Mouse (Mus musculus) left cerebral cortex, postnatal 36 days (tissue): ENCODE results near the gene 2210010C04Rik. TPM values are rescaled to one million over a fixed set of nuclear protein-coding genes. Genes with fewer than 3 reads are reported as not detected.

Source experiments
- DNase-seq, 2 experiments: peaks; one replicate each; pipeline ENCODE4 v3.0.0; 2021 to 2022; ENCODE audit warnings: low spot score in 2 of 2, mixed read lengths in 1 of 2
- intact Hi-C: fragments of 180-260 bp; cut with DNase I; formaldehyde crosslinking; loops from one replicate; pipeline ENCODE4 v1.15.1; 2025
- total RNA-seq, 2 experiments: library from RNA; stranded (reverse); gene quantifications; 2 replicates each; pipeline ENCODE4 v1.2.3; 2021

2210010C04Rik gene
- total RNA-seq: not detected

DNA sequence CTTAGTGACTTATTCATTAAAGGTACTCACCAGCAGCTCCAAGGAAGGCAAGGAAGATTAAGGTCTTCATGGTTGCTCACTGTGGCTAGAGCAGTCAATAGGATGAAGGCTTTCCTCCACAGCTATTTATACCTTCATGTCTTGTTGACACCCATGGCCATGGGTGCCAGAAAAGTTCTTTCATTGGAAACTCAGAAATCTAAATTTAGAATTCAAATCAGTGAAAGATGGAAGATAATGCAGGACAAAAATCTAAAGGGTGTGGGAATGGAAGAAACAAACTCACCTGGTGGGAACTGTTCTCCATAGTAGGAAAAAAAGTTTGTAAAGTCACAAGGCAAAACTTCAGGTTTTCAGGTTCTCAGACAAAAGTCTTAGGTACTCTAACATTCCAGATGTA, at the start of gene 2210010C04Rik:
2210010C04Rik (minus strand) TSS at position 101 of the 400 bp plus-strand sequence.
- no peak for DNase-seq
- intact Hi-C loops: no loop called here

DNA sequence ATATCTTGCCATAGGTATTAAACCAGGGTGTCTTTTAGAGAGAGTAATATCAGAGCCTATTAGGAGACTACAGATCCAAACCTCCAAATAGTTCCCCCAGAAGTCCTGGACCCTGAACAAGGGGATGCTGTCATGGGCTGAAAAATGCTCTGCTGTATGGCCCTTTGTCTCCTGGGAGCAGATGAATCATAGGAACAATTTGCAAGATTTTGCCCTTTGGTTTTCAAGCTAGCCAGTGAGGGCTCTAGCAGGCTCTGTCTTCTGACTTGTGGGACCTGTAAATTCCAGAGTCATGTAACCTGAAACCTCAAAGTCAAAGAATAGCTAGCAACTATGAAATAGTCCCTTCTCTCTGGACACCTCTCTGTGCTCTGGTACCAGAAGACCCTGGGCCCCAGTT, 44.8 kb upstream of the 2210010C04Rik start:
- no peak for DNase-seq
- intact Hi-C loops: no loop called here

DNA sequence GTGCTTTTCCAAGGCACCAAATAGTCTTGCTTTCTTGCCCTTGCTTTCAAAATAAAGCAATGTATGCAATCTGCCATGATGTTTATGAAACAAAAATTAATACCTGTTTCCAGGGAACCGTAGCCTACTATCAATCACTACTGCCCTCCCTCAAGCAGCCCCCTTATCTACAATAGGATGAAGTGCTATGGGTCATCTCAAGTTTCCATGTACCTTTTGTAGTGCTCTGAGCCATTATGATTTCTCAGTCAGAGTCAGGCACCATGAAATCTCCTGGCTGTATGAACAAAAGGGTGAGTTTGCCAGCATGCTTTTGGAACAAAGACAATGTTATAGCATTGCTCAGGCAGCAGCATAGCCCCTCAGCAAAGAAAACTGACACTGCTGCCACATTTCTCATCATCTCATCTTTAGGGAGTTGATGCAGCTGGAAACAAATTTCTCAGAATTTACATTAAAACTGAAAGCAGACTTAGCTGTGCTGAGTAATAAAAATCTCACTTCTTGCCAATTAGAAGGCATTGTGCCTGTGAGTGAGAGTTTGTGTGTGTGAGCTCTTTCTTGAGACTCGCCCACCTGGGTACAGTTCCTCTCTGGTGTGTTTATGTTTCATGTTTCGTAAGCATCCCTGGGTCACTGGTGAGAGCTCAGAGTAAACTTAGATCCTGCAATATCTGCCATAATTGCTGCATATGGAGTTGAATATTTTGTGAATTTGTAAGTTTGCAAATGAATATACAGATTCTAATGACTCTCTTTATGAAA, 43.4 kb upstream of the 2210010C04Rik start:
- intact Hi-C loops: no loop called here
- DNase-seq: no peak

DNA sequence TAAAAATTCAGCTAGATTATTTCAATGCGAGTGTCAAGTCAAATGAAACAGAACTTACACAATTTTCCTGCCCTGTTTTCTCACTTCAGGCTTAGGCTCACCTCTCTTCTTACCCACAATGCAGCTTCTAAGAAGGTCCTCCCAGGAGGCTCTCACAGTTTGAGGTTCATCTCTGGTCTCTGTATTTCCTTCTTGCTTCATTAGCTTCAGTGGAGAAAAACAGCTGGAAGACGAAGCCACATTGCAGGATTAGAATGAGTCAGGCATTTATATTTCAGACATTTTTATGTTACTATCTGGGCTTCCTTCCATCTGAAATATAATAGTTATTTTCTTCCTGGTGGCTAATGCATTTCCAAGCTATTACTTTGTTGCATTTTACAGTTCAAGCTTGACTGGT, 40.4 kb upstream of the 2210010C04Rik start:
- no peak for DNase-seq
- intact Hi-C loops: no loop called here

DNA sequence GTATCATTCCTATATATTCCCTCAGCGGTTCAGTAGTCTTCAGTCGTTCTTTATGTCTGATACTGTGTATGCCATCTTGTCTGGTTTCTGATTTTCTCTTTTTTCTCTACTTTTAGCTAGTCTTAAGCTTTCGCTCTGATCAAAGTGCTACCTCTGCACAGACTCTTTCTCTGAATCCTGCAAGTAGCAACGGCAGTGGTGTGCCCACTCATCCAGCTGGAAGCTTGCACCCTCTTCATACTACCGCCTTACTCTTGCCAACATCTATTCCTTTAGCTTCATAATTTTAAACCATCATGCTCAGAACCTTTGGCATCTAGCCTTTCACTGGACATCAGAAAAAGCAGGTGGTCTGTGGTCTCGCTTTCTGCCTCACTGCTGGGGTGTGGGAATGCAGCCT, 28.0 kb upstream of the 2210010C04Rik start:
- DNase-seq: no peak
- intact Hi-C loops: no loop called here

DNA sequence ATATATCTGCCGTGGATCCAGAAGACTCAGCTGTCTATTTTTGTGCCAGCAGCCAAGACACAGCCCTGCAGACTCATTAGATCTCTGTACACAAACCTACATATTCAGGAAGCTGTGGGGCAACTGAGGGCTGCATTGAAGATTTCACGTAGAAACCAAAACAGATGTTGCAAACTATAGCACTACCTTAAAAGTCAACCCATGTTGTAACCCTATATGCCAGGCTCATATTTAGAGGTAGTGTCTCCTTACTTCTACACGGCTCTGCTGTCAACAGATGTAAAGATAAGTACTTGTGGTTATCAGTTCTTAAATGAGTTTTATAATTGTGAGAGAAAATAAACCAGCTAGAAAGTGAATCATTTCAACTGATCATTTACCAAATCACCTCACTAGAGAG, 27.4 kb upstream of the 2210010C04Rik start:
- no peak for DNase-seq
- intact Hi-C loops: no loop called here

DNA sequence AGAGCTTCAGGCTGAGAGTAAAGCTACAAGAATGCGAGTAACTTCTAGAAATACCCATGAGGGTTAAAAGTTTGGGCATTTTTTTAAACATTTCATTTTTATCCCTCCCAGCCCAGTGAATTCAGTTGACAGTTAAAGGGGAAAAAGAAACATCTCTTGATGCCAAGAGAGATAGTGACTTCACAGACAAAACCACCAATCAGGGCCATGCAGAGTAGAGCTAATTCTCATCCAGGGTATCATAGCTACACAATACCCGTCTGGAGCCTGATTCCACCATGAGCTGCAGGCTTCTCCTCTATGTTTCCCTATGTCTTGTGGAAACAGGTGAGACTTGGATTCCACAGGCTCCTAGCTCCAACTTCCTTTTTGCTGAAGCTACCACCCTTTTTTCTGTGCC, 26.8 kb upstream of the 2210010C04Rik start:
- intact Hi-C loops: no loop called here
- DNase-seq: no peak

DNA sequence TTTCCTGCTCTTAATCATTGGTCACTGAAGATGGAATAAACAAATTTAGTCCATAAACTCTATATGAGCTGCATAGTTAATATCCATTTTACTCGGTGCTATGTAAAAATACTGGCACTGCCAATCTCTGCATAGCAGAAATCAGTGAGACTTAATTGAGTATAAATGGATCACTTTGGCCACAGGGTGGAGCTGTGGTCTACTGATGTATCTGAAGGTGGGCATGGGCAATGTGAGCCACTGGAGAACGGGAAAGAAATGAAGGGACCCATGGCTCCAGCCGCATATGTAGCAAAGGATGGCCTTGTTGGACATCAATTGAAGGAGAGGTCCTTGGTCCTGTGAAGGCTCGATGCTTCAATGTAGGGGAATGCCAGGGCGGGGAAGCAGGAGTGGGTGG, 25.8 kb upstream of the 2210010C04Rik start:
- DNase-seq: no peak

DNA sequence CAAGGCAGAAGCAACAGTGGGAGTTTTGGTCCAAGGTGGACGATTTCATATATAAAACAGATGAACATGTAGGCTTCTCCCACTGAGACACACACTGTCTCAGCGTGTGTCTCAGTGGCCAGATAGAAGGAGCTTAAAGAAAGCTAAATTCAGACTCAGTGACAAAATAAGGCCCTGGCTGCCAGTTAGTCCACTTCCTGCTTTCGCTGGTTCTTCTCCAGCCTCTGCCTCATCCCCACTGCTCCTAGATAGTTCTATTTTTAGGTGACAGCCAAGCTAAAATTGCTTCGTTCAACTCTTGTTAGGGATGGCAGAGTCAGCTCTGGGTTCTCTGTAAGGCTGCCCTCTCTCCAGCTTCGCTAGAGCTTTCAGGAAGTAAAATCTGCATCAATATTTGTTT, 22.3 kb upstream of the 2210010C04Rik start:
- intact Hi-C loops: no loop called here
- peak in 1 of 2 experiments; percentile 41 for DNase-seq

More for the DNA sequence above, 25.8 kb upstream of the 2210010C04Rik start:
- intact Hi-C loops: no loop called here

DNA sequence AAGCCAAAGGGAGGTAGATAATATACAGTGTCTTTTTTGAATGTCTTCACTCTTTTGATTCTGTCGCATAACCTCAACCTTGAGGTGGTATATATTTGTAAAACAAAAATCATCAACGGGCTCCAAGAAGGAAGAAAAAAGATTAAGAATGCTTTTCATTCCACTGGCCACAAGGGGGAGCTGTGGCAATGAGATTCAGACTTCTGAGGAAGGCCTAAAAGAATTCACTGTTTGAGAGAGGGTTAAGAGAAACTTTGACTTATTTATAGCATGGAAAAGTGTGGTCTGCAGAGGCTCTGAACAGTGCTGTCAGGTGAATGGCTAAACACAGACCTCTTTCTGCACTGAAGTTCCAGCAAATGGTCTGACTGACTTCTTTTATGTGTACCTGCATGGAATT, 20.3 kb upstream of the 2210010C04Rik start:
- no peak for DNase-seq
- intact Hi-C loops: no loop called here

DNA sequence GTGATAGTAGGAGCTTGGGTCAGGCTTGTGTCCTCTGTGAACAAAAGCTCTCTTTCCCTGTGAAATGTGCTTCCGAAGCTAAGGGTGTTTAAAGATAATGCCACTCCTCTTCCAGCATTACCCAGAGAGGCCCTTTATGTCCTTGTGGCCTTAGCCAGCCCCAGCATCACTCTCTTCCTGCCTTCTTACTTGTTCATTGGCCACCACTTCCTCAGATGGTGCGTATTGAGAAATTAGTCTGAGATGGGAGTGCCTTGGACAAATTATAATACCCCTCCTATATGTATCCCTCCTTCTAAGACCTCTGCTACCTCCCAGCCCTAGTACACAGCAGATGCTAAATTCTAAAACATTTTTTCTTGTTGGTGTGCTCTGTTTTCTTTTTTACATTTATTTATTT, 19.1 kb upstream of the 2210010C04Rik start:
- DNase-seq: no peak
- intact Hi-C loops: no loop called here

DNA sequence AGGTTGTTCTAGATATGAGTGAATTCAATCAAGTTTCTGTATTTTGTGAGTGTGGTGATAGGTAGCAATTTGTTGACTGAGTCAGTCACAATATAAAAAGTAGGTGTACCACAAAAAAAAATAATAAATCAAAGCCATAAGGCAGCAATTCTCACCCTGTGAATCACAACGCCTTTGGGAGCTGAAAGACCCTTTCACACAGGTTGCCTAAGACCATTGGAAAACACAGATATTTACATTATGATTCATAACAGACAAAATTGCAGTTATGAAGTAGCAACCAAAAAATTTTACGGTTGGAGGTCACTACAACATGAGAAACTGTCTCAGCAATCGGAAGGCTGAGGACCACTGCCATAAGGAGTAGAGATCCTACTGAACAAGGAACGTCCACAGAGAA, 16.5 kb upstream of the 2210010C04Rik start:
- intact Hi-C loops: no loop called here
- no peak for DNase-seq

DNA sequence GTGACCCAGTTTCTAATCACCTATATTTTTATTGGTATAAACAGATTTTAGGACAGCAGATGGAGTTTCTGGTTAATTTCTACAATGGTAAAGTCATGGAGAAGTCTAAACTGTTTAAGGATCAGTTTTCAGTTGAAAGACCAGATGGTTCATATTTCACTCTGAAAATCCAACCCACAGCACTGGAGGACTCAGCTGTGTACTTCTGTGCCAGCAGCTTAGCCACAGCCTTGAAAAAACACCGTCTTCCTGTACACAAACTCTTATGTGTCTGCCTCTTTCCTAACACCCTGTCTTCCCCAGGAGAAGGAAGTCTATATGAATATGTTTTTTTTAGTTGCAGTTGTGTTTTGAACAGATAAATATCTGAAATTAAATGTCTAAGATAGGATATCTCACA, 13.3 kb upstream of the 2210010C04Rik start:
- no peak for DNase-seq
- intact Hi-C loops: no loop called here

DNA sequence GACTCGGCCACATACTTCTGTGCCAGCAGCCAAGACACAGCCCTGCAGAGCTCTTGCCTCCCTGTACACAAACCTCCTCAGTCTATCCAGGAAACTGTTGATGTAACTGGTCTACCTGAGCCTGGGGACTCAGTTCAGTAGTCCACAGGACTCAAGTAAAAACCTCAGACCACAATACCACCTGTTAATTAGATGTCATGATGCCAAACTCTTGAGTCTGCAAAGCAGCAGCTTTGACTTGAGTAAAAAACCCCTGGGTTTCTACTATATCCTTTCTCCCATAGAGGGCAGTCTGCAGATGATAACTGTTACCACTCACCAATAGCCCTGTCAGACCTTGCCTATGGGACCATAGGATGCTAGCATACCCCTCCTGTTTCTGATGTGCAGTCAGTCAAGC, 12.7 kb upstream of the 2210010C04Rik start:
- intact Hi-C loops: no loop called here
- no peak for DNase-seq

DNA sequence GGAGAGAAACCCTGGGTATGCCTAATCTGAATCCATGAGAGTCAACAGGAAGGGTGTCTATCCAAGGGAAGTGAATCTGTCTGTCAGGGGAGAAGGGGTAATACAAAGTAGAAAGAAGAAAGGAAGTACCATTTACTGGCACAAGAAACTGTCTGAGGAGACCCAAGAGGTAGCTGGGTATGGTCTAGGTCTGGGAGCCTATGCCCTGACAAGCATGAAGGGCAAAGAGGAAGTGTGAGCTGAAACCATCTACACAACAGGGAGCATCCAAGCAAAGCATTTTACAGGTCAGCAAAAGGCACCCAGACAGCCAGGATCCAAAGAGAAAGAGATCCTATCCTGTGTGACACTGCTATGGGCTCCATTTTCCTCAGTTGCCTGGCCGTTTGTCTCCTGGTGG, 11.9 kb upstream of the 2210010C04Rik start:
- DNase-seq: no peak
- intact Hi-C loops: no loop called here

DNA sequence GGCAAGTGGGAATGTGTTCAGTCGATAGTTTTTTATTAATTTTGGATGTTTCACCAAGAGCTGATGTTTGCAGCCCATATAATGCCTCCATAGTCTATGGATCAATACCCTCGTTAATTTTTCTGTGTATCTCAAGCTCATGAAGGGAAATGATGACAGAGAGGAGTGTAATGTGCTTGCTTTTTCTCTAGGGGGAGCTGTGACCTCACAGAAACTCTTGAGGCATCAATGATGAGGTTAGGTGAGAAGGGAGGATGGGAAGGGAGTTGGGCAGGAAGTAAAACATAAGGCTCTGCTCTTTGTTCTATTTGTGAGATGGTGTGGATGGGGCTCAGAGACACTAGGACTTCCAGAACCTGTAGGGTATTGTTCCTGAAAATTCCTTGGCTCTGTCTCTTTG, 11.2 kb upstream of the 2210010C04Rik start:
- no peak for DNase-seq
- intact Hi-C loops: no loop called here

DNA sequence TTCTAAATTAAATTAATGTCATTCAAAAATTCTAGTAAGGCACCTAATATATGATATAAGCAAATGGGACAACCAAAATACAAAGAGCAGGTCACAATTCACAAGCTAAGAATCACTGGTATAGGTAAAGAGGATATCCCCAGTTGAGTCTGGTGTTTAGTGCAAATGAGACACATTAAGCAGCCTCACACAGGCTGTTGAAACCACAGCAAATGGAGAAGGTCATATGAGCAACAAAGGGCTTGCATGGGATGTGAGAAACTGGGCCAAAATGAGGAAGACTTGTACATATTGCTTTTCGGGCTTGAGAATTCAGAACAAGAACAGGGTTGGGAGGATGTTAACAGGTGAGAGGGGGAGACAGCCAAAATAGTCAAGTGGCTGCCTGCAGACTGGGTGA, 9.4 kb upstream of the 2210010C04Rik start:
- DNase-seq: no peak
- intact Hi-C loops: no loop called here

DNA sequence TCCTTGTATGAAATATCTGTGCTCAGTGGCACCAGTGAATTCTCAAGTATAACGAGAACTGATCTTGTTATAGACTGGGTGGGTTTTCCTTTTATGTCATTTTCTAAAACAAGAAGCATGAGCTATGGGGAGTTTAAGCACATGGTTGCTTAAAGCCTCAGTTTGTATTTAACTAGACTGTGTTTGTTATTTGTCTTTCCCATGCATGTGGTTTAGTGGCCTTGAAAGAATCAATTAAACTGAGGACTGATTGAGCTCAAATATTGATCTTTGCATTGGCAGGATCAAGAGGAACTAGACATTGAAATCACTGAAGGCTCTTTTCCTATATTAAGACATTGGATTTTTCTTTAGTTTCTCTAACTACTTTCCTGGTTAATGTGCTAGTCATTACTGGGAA, 9.0 kb upstream of the 2210010C04Rik start:
- intact Hi-C loops: no loop called here

DNA sequence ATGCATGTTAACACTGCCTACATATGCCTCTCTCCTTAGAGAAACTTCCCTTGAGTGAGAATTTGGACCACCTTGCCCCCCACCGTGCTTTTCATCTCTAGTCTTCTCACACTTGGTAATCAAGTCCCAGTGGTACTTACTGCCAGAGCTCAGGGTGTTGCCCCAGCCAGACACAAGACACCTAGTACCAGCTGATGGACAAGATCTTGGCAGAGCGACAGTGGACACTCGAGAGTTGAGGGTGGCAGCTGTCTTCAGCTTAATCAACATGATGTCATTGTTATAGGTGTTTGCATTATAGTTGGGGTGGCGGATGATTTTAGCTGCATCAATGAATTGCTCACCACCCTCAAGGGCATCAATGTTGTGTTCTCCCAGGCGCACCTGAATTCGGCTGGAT, 2.5 kb downstream of the 2210010C04Rik start:
- intact Hi-C loops: no loop called here
- peak in 1 of 2 experiments; percentile 23 for DNase-seq

More for the DNA sequence above, 9.0 kb upstream of the 2210010C04Rik start:
- DNase-seq: no peak

DNA sequence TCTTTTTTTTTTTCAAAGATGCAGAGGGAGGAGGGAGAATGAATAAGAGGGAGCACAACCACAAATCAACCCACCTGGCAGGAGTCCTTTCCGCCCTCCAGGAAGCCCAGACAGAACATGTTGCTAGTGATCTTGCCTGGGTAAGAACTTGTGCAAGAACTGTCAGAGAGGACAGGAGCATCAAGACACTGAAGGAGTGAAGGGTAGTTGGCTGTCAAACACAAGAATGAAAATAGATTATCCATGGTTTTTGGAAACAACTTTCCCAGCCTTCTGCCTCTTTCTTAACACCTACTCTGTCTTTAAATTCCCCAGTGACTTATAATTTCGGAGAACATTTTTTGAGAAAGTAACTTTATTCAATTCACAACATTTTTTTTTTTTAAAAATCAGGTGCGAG, 3.1 kb downstream of the 2210010C04Rik start:
- DNase-seq: no peak
- intact Hi-C loops: no loop called here

DNA sequence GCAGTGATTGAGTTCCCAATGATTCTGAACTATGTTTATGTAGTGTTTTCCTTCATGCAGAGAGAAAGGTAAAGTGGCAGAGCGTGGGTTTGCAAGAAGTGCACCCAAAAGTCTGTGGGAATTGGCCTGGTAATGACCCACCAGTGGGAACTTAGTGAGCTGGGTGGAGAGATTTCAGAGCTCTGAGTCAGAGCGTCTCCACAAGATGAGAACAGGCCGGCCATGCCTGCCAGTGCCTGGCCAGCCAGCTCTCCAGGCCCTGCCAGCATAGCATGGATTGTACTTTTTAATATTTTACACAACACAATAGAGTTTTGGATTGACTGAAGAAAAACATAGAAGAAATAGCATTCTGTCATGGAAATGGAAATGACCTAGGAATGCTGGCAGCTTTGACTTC, 4.5 kb downstream of the 2210010C04Rik start:
- intact Hi-C loops: no loop called here
- DNase-seq: no peak

DNA sequence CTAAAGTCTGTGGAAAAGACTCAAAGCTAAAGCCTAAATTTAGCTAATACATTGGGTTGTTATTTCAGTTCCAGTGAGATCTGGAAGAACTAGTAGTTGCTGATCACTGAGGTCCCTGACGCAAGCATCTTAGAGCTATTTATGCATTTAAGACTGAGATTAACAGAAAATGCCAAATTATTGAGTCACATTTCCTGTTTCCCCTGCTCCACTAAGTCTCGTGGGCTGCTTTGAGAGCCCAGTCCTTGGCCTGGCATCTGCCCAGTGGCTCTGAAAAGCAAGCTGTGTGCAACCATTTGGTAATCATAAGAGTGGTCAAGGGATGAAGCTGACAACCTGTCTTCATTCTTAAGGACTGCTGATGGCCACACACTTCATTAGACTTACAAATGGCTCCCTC, 8.3 kb downstream of the 2210010C04Rik start:
- no peak for DNase-seq
- intact Hi-C loops: no loop called here
